Mouse (Mus musculus) adrenal gland, adult 18-20 months (tissue): Measurements from ENCODE around the gene H2-Eb1. TPM values are rescaled to one million over a fixed set of nuclear protein-coding genes. Genes with fewer than 3 reads are reported as not detected.

Source experiments
- DNase-seq, 2 experiments: peaks; one replicate each; pipeline ENCODE4 v3.0.0; 2021 to 2022; ENCODE audit warnings: low spot score in 2 of 2
- total RNA-seq, 2 experiments: library from RNA; stranded (reverse); gene quantifications; 1 replicate in 1 of 2; 2 replicates in 1 of 2; pipeline ENCODE4 v1.2.3; 2021

Gene H2-Eb1
- total RNA-seq, 2 experiments from 2014 or later, result 134 to 220 TPM

- DNase-seq, result peak; percentile 75 to 82
Measured at GRCm38 (mm10) chr17:34313393-34313792, 7.7 kb downstream of the H2-Eb1 start.

DNA sequence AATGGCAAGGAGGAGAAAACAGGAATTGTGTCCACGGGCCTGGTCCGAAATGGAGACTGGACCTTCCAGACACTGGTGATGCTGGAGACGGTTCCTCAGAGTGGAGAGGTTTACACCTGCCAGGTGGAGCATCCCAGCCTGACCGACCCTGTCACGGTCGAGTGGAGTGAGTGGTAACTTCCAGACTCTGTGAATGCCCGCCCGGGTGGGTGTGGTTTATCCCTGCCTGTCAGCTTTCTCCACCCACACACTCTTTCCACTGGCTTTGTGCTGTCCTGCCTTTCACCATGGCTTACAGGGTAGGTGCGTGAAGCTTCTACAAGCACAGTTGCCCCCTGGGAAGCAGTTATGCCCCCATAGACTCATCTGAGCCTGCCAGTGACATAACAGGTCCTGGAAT lies 8.6 kb downstream of the H2-Eb1 start:
- DNase-seq, result no peak

DNA sequence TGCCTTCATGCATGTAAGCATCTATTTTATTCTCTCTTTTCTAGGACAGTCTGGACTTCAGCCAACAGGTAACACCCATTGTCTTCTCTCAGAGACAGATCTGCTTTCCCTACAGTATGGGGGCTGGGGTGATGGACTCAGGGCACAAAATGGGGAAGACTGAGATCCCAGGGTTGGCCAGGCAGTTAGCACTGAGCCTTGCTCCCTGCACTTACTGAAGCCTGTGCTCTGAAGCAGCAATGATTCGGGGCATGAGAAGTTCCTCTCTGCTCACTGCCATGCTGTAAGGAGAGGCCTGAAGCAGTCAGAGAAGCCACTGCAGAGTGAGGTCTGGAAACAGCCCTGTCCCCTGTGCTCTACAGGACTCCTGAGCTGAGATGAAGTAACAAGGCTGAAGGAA lies 9.8 kb downstream of the H2-Eb1 start:
- no peak for DNase-seq

- DNase-seq, result no peak
Measured at GRCm38 (mm10) chr17:34316697-34317096, 11.0 kb downstream of the H2-Eb1 start.

DNA sequence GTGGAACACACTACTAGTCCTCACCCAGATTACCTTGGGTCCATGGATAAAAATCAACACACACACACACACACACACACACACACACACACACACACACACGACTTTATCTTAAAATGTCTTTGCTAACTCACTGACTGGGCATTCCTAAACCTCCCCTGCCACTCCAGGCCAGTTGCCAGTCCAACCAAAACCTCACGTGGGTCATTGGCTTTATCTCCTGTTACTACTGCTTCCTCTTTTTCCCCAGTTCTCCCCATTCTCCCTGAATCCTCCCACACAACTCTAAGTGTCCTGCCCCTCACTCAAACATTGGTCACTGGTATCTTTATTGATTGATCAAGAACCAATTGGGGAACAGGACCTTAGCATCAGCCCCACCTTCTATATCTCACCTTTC lies 11.6 kb downstream of the H2-Eb1 start:
- DNase-seq, result no peak

DNA sequence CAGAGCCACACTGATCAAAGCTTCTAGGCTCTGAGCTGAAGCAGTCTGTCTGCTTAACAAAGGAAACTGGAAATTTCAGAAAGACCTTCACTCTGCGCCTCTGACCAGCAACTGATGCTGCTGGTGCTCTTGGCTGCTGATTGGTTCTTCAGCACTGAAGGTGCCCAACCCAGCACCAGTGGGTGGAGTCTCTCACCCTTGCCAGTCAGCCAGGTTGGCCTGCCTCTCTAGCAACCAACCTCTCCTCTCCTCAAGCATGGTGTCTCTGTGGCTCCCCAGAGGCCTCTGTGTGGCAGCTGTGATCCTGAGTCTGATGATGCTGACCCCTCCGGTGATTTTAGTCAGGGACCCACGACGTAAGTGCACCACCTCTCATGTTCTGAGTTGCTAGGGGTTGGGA lies 19.8 kb downstream of the H2-Eb1 start, which contains the start of gene H2-Eb2:
Gene H2-Eb2, plus strand, starts transcription at position 230 of the 400 bp plus-strand sequence.
- DNase-seq, result no peak

DNA sequence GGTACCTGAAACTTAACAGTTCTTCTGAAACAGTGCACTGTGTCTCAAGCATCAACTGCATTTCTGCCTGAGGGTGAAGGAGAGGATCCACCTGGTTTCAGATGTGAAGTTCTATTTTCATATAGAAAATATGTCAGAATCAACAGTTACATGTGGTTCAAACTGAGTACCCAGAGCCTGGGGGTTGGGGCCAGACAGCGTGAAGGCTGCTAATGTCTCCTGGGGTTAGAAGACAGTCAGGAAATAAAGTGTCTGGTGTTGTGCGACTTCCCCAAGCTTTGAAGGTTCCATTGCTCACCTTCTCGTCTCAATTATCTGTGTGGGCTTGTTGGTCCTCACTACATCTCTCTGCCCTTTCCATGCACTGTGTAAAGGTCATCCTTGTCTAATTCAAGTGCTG lies 20.7 kb downstream of the H2-Eb1 start:
- no peak for DNase-seq

- DNase-seq, result no peak
Measured at GRCm38 (mm10) chr17:34329807-34330206, 24.1 kb downstream of the H2-Eb1 start.

GRCm38 (mm10) chr17:34331200-34331599 lies 25.5 kb downstream of the H2-Eb1 start:
- DNase-seq, result no peak

DNA sequence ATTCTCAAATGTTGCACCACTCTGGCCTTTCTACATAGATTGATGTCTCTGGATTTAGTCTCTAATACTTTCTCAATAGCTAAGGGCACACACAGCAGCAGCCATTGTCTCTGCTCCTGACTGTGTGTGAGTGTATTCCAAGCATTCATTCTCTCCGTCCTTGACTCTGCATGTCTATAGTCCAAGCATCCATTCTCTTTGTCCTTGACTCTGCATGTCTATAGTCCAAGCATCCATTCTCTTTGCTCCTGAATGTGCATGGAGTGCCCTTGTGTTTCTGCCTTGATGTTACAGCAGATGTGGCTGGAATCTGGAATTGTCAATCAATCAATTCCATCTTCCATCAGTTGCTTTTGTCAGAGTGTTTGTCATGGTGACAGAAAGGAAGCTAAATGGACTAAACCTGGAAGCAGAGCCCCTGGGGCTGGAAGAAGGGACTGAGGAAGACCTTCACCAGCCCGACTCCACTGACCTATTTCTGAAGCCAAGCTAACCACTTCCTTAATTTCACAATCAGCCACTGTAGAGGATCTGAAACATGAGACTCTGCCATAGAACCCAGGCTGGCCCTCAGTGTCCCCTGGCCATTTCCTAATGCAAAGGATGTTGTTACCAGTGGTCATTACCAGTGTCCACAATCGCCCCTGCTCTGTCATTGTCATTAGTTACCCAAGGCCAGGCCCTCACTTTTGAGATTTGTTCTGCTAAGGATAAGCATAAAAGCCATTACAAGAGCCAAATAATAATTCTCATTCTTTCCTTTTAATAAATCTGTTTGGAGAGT lies 35.1 kb downstream of the H2-Eb1 start:
- no peak for DNase-seq

DNA sequence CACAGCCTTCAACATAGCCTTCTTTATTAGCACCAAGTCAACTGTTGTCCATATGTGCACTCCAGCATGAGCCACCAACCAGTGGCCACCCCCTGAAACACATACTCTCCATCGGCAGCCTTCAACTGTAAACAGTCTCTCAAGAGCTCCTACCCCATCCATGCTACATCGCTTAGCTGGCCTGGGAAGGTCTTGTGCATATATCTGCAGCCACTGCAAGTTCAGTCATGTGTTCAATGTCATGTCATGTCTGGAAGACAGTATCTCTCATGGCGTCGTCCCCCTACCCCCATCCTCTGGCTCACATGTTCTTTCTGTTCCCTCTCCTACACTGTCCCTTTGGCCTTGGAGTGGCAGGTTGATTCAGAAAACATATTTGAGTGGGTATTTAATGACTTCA lies 39.2 kb downstream of the H2-Eb1 start:
- DNase-seq, result no peak

- no peak for DNase-seq
Measured at GRCm38 (mm10) chr17:34345486-34345885, 39.8 kb downstream of the H2-Eb1 start.

DNA sequence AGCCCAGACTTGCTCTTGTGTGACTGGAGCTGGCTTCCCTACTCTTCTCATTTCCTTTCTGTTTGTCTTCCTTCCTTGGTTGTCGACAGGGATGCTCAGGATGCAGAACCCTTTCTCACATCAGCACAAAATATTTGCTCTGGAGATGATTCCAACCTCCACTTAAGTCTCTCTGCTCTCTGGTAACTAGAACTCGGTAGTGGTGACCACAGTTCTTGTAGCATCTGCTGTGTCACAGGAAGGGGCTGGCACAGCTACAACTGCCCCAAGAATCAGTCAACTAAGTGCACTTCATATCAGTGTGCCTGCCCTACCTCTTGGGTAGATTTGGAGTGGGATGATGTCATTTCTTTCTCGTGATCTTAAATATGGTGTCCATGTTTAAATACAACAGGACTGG lies 40.4 kb downstream of the H2-Eb1 start:
- DNase-seq, result no peak

DNA sequence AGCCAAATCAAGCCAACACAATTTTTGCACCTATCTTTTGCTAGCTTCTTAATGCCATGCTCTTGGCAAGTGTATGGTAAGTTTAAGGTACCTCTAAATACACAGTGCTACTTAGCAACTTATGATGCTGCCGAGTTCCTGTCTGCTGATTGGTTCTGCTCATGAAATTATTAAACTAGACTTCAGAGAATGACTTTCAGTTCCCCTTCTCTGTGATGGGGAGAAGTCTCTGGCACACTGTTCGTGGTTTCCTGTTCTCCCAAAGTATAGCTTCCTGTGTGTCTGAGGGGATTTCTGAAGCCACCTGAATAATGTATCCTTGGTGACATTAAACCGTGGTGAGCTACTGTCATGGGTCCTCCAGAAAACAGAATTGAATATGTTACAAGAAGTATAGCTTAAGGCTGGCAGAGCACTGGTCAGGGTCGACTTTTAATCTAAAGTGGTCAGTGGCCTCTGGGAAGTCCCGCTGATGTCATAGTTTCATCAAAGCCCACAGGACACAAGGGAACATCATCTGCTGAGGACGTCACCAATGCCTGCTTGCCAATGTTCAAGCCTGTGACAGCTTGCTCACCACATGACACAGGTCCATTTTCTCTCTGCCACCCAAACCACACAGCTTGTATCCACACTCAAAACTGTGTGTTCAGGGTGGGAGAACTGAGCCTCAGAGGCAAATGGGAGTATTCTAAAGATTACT lies 42.1 kb downstream of the H2-Eb1 start:
- DNase-seq, result no peak

DNA sequence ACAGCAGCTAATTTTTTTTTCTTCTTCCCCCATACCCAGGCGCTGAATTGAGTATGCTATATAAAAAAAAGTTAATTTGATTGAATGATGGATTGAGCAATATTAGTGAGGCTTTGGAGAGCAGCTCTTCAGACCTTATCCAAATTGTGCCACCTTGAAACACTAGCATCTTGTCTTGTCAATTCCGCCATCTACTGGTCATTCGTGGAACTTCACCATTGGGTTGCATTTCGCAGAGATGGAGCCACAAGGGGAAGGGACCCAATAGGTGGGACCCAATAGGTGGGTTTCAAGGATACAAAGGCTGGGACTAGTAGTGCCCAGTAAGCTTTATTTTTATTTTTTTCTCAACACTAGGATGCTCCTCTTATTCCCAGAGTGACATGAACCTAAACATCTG lies 43.8 kb downstream of the H2-Eb1 start:
- peak; percentile 76 to 77 for DNase-seq

- no peak for DNase-seq
Measured at GRCm38 (mm10) chr17:34354539-34354938, 48.9 kb downstream of the H2-Eb1 start, which contains the start of gene Btnl2. Gene Btnl2 (plus strand): TSS chr17:34354822.

DNA sequence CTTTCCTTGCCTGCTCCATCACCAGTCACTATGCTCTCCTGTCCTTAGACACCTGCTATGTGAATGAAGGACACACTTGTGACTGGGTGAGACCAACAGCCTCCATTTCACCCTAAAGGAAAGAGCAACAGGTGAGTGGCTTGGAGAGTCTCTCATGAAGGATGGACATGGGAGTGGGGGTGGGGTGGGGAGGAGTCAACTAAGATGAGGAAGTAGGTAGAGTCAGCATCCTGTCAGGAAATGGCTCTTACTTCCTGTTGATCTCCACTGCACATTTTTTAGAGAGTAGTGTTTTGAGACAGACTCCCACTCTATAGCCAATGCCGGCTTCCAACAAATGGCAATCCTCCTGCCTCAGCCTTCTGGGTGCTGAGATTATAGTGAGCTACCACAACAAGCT lies 49.3 kb downstream of the H2-Eb1 start:
- no peak for DNase-seq

GRCm38 (mm10) chr17:34362954-34363546 lies 57.4 kb downstream of the H2-Eb1 start:
- DNase-seq, result no peak

DNA sequence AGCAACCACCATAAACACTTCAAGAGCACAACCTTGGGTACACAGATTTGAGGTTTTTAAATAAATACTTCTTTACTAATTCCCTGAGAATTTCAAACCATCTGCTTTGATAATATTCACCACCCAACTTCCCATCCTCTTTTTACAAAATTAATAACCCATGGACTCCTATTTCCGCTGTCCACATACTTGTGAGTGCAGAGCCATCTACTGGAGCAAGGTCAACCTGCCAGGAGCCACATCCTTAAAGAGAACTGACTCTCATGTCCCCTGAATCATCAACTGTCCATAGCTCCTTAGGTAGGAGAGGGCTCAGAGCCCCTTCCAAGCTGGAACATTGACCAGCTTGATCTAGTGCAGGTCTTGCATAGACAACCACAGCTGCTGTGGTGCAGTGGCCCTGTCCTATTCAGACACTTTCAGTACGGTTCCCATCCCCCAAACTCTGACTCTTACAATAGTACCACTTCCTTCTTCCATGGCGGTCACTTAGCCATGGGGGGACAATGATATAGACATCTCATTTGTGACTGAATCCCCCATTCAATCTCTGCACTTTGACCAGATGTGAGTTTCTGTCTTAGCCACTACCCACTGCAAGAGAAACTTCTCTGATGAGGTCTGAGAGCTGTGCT lies 58.1 kb downstream of the H2-Eb1 start:
- DNase-seq, result no peak

DNA sequence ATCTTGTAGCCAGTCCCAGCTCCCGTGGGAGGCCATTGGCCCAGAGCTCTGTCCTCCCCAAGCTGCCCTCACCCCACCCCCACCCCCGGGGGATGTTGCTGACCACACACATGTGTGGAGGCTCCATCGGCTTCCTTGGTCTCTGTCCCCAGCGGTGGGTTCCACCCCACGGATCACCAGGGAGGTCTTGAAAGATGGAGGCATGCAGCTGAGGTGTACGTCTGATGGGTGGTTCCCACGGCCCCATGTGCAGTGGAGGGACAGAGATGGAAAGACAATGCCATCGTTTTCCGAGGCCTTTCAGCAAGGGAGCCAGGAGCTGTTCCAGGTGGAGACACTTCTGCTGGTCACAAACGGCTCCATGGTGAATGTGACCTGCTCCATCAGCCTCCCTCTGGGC lies 59.4 kb downstream of the H2-Eb1 start:
- DNase-seq, result no peak
